Mouse (Mus musculus): ENCODE measurements around the gene Cntnap5b. TPM values are rescaled to one million over a fixed set of nuclear protein-coding genes. Genes with fewer than 3 reads are reported as not detected.

The Cntnap5b gene
- 4.0 and 6.0 TPM in 2 replicates for polyA plus RNA-seq (2014; fragmentation: Nextera tagmentation; extraction: Ambion mirVana)

- H3K27ac ChIP-seq (ENCODE audit: low read depth, low read length), result 0 out of 2 replicates have a peak within 1 kb of the TSS, but pooled peaks have one; percentile 10
- peak; percentile 55 for ATAC-seq (ENCODE audit: low read depth)
Observed at GRCm38 (mm10) chr1:99772614-99773013, at the start of gene Cntnap5b. TSS of gene Cntnap5b (plus strand) at chr1:99772765.

GRCm38 (mm10) chr1:99759996-99760395 lies 12.6 kb upstream of the Cntnap5b start:
- H3K27ac ChIP-seq (ENCODE audit: low read depth, low read length), result no peak overlapping the region
- H3K9ac ChIP-seq (replicated peaks; ENCODE audit: low read depth, low read length), result no peak overlapping the region
- no peak overlapping the region for H3K4me3 ChIP-seq (ENCODE audit: low read depth, low read length)
- H3K4me2 ChIP-seq (ENCODE audit: low read depth, low read length), result no peak overlapping the region
- no peaks in the 10 kb centered on the region for H3K9me3 ChIP-seq (ENCODE audit: control insufficient read depth, low read length)
- 89% methylated on average over 1 of the region's 1 CpGs for WGBS
- no peaks in the 10 kb centered on the region for H3K4me1 ChIP-seq (ENCODE audit: control insufficient read depth, insufficient read depth, low read length)
- no peaks in the 10 kb centered on the region for H3K27me3 ChIP-seq (ENCODE audit: control insufficient read depth, insufficient read depth, low read length)
- no peaks in the 10 kb centered on the region for H3K36me3 ChIP-seq (ENCODE audit: control insufficient read depth, insufficient read depth, low read length)
- ATAC-seq (ENCODE audit: low read depth), result no peak

More at GRCm38 (mm10) chr1:99772614-99773013, at the start of gene Cntnap5b:
- Histone ChIP-seq H3K27me3 (ENCODE audit: control insufficient read depth, insufficient read depth, low read length) (no peaks in the 10 kb centered on the region), H3K36me3 (ENCODE audit: control insufficient read depth, insufficient read depth, low read length) (no peaks in the 10 kb centered on the region), H3K9me3 (ENCODE audit: control insufficient read depth, low read length) (no peaks in the 10 kb centered on the region), H3K9ac (replicated peaks; ENCODE audit: low read depth, low read length) (peak within 1 kb of the TSS; percentile 22; the same call in 1 of the 2 replicates), H3K4me2 (ENCODE audit: low read depth, low read length) (peak within 1 kb of the TSS; percentile 45), H3K4me3 (ENCODE audit: low read depth, low read length) (peak within 1 kb of the TSS; percentile 33), H3K4me1 (ENCODE audit: control insufficient read depth, insufficient read depth, low read length) (no peaks in the 10 kb centered on the region)
- WGBS, result 18% methylated on average over 7 of the region's 7 CpGs

- no peaks in the 10 kb centered on the region for H3K36me3 ChIP-seq (ENCODE audit: control insufficient read depth, insufficient read depth, low read length)
- H3K4me2 ChIP-seq (ENCODE audit: low read depth, low read length), result peak overlapping the region; percentile 45
- H3K9ac ChIP-seq (replicated peaks; ENCODE audit: low read depth, low read length), result peak overlapping the region; percentile 22; the same call in 1 of the 2 replicates
- WGBS, result under 1% methylated on average over 19 of the region's 19 CpGs
- peak; percentile 95 for ATAC-seq (ENCODE audit: low read depth)
- H3K9me3 ChIP-seq (ENCODE audit: control insufficient read depth, low read length), result no peaks in the 10 kb centered on the region
- 0 out of 2 replicates have a peak overlapping the region, but pooled peaks have one; percentile 10 for H3K27ac ChIP-seq (ENCODE audit: low read depth, low read length)
- H3K4me1 ChIP-seq (ENCODE audit: control insufficient read depth, insufficient read depth, low read length), result no peaks in the 10 kb centered on the region
- H3K4me3 ChIP-seq (ENCODE audit: low read depth, low read length), result peak overlapping the region; percentile 33
- H3K27me3 ChIP-seq (ENCODE audit: control insufficient read depth, insufficient read depth, low read length), result no peaks in the 10 kb centered on the region
Observed at GRCm38 (mm10) chr1:99772183-99772582, 382 bp upstream of the Cntnap5b start.

GRCm38 (mm10) chr1:99774144-99774543 lies 1.6 kb downstream of the Cntnap5b start:
- no peak overlapping the region for H3K27ac ChIP-seq (ENCODE audit: low read depth, low read length)
- no peaks in the 10 kb centered on the region for H3K9me3 ChIP-seq (ENCODE audit: control insufficient read depth, low read length)
- H3K4me2 ChIP-seq (ENCODE audit: low read depth, low read length), result peak overlapping the region; percentile 45; the same call in 1 of the 2 replicates
- 3% methylated on average over 4 of the region's 4 CpGs for WGBS
- H3K9ac ChIP-seq (replicated peaks; ENCODE audit: low read depth, low read length), result no peak overlapping the region
- peak overlapping the region; percentile 33 for H3K4me3 ChIP-seq (ENCODE audit: low read depth, low read length)
- no peaks in the 10 kb centered on the region for H3K4me1 ChIP-seq (ENCODE audit: control insufficient read depth, insufficient read depth, low read length)
- no peaks in the 10 kb centered on the region for H3K36me3 ChIP-seq (ENCODE audit: control insufficient read depth, insufficient read depth, low read length)
- ATAC-seq (ENCODE audit: low read depth), result peak; percentile 69
- no peaks in the 10 kb centered on the region for H3K27me3 ChIP-seq (ENCODE audit: control insufficient read depth, insufficient read depth, low read length)

- Histone ChIP-seq H3K27me3 (ENCODE audit: control insufficient read depth, insufficient read depth, low read length) (no peaks in the 10 kb centered on the region), H3K9ac (replicated peaks; ENCODE audit: low read depth, low read length) (no peak overlapping the region), H3K4me3 (ENCODE audit: low read depth, low read length) (no peak overlapping the region), H3K36me3 (ENCODE audit: control insufficient read depth, insufficient read depth, low read length) (no peaks in the 10 kb centered on the region), H3K9me3 (ENCODE audit: control insufficient read depth, low read length) (no peaks in the 10 kb centered on the region), H3K4me2 (ENCODE audit: low read depth, low read length) (no peak overlapping the region), H3K4me1 (ENCODE audit: control insufficient read depth, insufficient read depth, low read length) (no peaks in the 10 kb centered on the region), H3K27ac (ENCODE audit: low read depth, low read length) (no peak overlapping the region)
- ATAC-seq (ENCODE audit: low read depth), result no peak
- 80% methylated on average over 6 of the region's 6 CpGs for WGBS
Observed at GRCm38 (mm10) chr1:99813334-99814110, 41.0 kb downstream of the Cntnap5b start.

- Histone ChIP-seq H3K27me3 (ENCODE audit: control insufficient read depth, insufficient read depth, low read length) (no peaks in the 10 kb centered on the region), H3K27ac (ENCODE audit: low read depth, low read length) (no peak overlapping the region), H3K4me2 (ENCODE audit: low read depth, low read length) (no peak overlapping the region), H3K9me3 (ENCODE audit: control insufficient read depth, low read length) (no peaks in the 10 kb centered on the region), H3K9ac (replicated peaks; ENCODE audit: low read depth, low read length) (no peak overlapping the region), H3K4me1 (ENCODE audit: control insufficient read depth, insufficient read depth, low read length) (no peaks in the 10 kb centered on the region), H3K36me3 (ENCODE audit: control insufficient read depth, insufficient read depth, low read length) (no peaks in the 10 kb centered on the region), H3K4me3 (ENCODE audit: low read depth, low read length) (no peak overlapping the region)
- WGBS, result 98% methylated on average over 3 of the region's 3 CpGs
- no peak for ATAC-seq (ENCODE audit: low read depth)
Observed at GRCm38 (mm10) chr1:99872344-99872743, 99.8 kb downstream of the Cntnap5b start.

GRCm38 (mm10) chr1:99907774-99908173 lies 135.2 kb downstream of the Cntnap5b start:
- Histone ChIP-seq H3K9me3 (ENCODE audit: control insufficient read depth, low read length) (no peaks in the 10 kb centered on the region), H3K4me2 (ENCODE audit: low read depth, low read length) (no peak overlapping the region), H3K36me3 (ENCODE audit: control insufficient read depth, insufficient read depth, low read length) (no peaks in the 10 kb centered on the region), H3K9ac (replicated peaks; ENCODE audit: low read depth, low read length) (no peak overlapping the region), H3K4me3 (ENCODE audit: low read depth, low read length) (no peak overlapping the region), H3K27me3 (ENCODE audit: control insufficient read depth, insufficient read depth, low read length) (no peaks in the 10 kb centered on the region), H3K4me1 (ENCODE audit: control insufficient read depth, insufficient read depth, low read length) (no peaks in the 10 kb centered on the region), H3K27ac (ENCODE audit: low read depth, low read length) (no peak overlapping the region)
- ATAC-seq (ENCODE audit: low read depth), result no peak
- 63% methylated on average over 2 of the region's 2 CpGs for WGBS

- Histone ChIP-seq H3K27me3 (ENCODE audit: control insufficient read depth, insufficient read depth, low read length) (no peaks in the 10 kb centered on the region), H3K9ac (replicated peaks; ENCODE audit: low read depth, low read length) (no peak overlapping the region), H3K9me3 (ENCODE audit: control insufficient read depth, low read length) (no peaks in the 10 kb centered on the region), H3K4me1 (ENCODE audit: control insufficient read depth, insufficient read depth, low read length) (no peaks in the 10 kb centered on the region), H3K4me3 (ENCODE audit: low read depth, low read length) (no peak overlapping the region), H3K36me3 (ENCODE audit: control insufficient read depth, insufficient read depth, low read length) (no peaks in the 10 kb centered on the region), H3K4me2 (ENCODE audit: low read depth, low read length) (no peak overlapping the region), H3K27ac (ENCODE audit: low read depth, low read length) (no peak overlapping the region)
- ATAC-seq (ENCODE audit: low read depth), result no peak
Observed at GRCm38 (mm10) chr1:99943515-99943914, 170.9 kb downstream of the Cntnap5b start.

- WGBS, result 34% methylated on average over 2 of the region's 2 CpGs
- ATAC-seq (ENCODE audit: low read depth), result no peak
- H3K27ac ChIP-seq (ENCODE audit: low read depth, low read length), result no peak overlapping the region
Observed at GRCm38 (mm10) chr1:99959428-99959987, 186.9 kb downstream of the Cntnap5b start.

More at GRCm38 (mm10) chr1:99959428-99959987, 186.9 kb downstream of the Cntnap5b start:
- Histone ChIP-seq H3K4me2 (ENCODE audit: low read depth, low read length) (no peak overlapping the region), H3K36me3 (ENCODE audit: control insufficient read depth, insufficient read depth, low read length) (no peaks in the 10 kb centered on the region), H3K27me3 (ENCODE audit: control insufficient read depth, insufficient read depth, low read length) (no peaks in the 10 kb centered on the region), H3K9me3 (ENCODE audit: control insufficient read depth, low read length) (no peaks in the 10 kb centered on the region), H3K9ac (replicated peaks; ENCODE audit: low read depth, low read length) (no peak overlapping the region), H3K4me3 (ENCODE audit: low read depth, low read length) (no peak overlapping the region), H3K4me1 (ENCODE audit: control insufficient read depth, insufficient read depth, low read length) (no peaks in the 10 kb centered on the region)
